Mouse (Mus musculus) adrenal gland, adult 8-10 months (tissue): Measurements from ENCODE around the gene Ranbp17. TPM values are rescaled to one million over a fixed set of nuclear protein-coding genes. Genes with fewer than 3 reads are reported as not detected.
"Not testable (repeated sequence)": the region's sequence is repeated elsewhere in the genome, so short reads cannot be mapped to it uniquely, and the experiment has no call there.

Experiments used
- DNase-seq: peaks from one replicate; pipeline ENCODE4 v3.0.0; 2022
- total RNA-seq, 4 experiments: library from RNA; stranded (reverse); gene quantifications; 2 replicates each; pipeline ENCODE4 v1.2.4; 2022

The Ranbp17 gene
- 1 to 10 TPM; 2.7 to 9.9 (median 6.0) TPM for total RNA-seq

DNA sequence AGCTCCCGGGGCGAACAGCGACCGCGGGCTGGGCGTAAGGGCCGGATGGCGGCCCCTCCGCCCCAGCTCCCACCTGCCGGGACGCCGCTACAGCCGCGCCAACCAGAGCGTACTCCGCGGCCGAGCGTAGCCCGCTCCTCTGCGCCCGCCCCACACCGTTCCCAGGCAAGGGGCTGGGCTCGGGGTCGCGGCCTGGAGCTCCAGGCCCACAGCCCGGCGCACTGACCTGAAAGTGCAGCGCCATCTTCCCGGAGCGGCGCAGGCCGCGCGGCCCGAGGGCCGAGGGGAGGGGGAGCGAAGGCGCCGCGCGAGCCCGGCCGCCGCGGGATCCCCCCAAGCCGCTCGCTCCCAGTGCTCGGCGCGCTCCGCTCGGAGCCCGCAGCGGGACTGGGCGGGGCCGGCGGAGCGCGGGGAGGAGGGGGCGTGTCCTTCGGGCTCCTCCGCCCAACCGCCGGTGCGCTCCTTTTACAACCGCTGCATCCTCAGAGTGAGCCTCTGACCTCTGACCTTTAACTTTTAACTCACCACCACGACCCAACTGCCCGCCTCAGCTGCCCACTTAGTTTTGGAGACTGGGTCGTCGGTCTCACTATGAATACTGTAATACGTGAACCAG is at the start of gene Ranbp17:
Ranbp17 (minus strand) TSS at position 371 of the 616 bp plus-strand sequence.
- DNase-seq, result no peak

DNA sequence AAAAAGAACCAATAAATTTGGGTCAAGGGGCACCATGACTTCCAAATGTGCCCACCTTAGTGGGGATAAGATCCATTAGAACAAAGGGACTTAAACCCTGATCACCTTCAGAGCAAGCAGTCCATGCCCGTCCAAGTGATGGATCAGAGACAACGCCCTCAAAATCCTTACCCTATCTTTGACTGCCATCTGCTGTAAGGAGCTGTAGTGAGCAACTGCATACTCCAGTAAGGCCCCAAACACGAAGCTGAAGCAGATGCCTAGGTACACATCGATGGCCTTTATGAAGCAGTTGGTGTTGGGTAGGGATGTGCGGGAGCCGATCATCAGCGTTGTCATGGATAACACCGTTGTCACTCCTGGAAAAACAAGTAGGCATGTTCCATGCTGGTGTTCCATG is 40.6 kb upstream of the Ranbp17 start:
- DNase-seq, result no peak

DNA sequence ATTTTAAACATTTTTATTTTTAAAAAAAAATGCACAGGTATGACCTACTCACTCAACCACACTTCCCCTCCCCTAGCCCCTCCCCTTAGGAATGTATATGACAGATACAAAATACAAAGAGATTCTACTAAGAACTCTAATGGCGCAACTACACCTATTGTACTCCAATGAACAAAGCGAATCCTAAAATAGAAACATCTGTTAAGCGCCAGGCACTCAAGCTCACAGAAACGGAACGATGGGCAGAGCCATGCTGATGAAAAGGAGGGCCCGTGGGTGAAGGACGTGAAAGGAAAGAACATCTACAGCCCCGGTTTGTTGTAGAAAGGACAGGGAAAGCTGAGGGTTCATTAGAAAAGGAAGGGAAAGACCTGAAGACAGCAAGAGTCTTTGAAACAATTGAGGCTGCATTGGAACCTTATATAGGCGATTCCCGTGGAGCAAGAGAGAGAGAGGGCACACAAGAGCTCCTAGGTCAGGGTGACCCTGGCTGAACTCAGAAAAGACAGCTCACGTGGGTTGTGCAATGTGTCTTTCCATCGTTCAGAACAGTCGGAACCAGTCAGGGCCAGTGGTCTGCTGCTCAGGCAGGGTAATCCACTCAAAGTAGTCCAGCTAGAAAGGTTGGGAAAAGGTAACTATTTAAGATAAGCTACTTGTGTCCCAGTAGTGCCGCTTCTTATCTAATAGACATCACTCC is 37.5 kb upstream of the Ranbp17 start:
- DNase-seq, result no peak

DNA sequence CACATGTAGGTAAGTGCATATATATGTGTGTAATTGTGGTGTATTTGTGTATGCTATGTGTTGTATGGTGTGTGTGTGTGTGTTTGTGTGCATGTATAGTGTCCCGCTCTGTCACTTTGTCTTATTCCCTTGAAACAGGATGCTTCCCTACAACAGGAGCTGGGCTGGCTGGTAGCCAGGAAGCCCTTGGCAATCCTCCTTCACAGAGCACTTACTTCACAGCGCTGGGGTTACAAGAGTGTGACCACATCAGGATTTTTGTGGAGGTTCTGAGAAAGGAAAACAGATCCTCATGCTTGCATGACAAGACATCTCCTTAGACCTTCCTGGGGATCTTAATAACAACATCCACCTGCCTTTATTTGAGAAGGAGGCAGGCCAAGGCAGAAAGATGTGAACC is 33.8 kb upstream of the Ranbp17 start:
- DNase-seq, result no peak

DNA sequence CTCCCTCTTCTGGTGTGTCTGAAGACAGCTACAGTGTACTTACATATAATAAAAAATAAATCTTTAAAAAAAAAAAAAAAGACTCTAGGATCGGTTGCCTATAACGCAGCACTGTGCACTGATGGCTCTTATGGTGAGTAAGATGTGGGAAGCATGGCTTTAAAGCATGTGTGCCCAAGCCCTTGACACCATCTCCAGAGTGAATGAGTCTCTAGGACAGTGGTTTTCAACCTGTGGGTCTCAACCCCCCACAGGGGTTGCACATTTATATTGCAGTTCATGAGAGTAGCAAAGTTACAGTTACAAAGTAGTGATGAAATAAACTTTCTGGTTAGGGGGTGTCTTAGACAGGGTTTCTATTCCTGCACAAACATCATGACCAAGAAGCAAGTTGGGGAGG is 31.4 kb upstream of the Ranbp17 start:
- no peak for DNase-seq

DNA sequence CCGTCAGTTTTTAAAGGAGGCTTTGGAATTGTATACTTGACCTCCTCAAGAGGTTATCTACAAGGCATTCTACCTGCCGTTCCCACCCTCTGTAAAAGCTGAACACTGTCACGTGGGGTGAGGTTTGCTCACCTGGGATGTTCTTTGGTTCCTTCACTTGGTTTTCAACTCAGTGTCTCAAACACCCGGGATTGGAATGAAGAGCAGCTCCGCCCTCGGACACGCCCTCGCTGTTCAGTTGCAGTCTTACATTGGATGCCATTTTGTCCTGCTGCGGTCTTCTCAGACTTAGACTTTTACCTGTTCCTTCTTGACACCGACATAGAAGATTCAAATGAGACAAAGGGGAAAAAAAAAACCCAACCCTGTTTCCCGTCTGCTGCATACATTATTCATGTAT is 30.6 kb upstream of the Ranbp17 start:
- no peak for DNase-seq

DNA sequence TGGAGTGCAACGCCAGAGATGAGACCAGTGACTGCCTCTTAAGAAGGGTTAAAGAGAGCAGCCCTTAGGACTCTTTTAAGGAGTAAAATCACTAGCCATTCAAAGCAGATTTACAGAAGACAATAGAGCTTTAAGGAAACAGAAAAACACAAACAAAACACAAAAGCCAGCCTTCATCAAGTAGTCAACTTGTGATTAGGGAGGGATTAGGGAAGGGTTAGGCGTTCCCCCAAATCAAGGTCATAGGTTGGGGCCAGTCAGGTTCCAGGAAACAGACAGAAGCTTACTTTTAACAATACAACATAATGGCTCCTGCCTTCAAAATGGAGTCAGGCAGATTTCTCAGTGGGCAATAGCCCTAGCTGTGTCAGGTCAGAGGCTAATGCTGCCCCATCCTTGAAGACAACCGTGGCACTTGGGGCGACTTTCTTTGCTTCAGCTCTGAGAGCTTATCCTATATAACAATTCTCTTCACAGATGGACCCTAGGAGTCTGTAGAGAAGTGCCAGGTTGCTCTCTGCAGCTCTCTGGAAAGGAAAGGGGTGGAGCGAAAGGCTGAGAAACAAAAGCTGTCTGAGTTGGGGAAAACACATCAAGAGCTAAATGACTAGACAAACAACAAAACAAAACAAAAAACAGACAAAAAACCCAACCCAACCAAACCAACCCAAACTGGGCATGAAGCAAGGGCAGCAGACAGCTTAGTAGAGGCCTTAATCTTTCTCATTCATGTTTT is 24.0 kb upstream of the Ranbp17 start:
- no peak for DNase-seq

DNA sequence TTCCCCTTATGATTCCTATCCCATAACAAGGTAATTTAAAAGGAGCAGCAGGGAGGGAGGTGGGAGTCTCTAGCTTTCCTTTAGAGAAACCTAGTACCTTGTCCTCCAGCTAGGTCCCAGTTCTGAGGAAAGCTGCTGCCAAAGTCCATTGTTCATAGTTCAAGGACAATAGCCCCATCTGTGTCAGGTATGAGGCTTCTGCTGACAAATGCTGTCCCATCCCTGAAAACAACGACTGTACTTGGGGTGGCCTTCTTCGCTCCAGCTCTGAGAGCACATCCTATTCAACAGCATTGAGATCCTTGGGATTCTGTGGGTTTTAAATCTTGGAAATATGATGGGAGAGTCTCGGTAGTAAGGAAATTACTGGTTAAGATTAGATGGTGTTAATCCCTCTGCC is 23.1 kb upstream of the Ranbp17 start:
- DNase-seq, result no peak

DNA sequence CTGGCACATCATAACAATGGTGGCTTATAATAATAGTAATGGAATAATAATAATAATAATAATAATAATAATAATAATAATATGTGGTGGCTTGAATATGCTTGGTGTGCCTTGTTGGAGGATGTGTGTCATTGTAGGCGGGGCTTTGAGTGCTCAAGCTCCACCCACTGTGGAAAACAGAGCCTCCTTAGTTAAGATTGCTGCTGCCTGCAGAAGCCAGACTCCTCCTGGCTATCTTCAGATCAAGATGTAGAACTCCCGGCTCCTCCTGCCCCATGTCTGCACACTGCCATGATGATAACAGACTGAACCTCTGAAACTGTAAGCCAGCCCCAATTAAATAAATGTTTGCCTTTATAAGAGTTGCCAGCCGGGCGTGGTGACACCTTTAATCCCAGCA is 21.0 kb upstream of the Ranbp17 start:
- no peak for DNase-seq

DNA sequence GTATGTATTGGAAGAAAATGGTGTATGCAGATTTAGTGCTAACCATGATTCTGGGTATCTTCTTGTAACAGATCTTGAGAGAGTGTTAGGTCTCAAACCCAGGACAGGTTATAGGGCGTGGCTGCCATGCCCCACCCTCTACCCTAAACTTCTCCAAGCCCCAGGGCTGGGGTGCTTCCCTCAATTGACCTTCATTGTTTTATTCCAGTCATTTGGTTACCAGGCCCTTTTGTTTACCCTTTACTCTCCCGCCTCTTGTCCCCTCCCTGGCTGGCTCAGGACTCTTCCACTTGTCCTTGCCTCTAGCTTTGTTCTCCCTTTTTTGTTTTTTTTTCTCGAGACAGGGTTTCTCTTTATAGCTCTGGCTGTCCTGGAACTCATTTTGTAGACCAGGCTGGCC is 20.0 kb upstream of the Ranbp17 start:
- no peak for DNase-seq

DNA sequence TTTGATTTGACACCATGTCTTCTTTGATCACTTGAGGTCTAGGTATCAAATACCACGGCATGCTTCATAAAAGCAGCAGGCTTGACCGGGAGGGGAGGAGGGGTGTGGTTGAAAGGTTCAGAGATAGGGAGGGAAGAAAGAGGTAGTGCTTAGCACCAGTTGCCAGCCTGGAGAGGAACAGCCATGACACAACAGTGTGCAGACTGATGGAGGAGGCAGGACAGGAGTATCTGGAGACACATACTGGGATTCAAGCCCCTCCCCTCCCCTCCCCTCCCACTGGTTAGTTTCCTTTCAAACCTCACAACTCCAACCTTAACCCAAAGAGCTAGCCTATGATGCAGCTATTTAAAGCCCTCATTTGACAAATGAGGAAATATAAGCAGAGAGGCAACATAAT is 16.0 kb upstream of the Ranbp17 start:
- DNase-seq, result no peak

DNA sequence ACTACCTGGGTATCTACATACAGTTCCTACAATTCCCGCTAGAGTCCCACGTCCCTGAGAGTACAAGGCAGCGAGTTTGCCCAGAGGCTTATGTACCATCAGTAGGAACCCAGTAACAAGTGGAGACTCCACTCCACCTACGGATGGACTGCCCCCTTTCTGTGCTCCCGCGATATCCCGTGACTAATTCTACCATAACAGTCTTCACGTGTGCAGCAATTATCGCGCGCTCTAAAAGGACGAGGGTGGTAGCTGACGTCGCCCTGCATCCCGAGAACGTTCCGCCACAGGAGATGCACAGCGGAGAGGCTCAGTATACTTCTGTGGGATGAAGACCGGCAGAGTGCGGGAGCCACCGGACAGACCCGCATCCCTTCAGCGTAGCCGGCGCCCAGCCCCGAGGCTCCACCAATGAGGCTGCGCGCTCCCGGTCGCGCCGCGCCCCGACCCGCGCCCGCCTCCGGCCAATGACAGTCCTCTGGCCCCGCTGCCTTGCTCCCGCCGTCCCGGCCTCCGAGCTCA is 631 bp downstream of the Ranbp17 start:
- peak; percentile 31 for DNase-seq

DNA sequence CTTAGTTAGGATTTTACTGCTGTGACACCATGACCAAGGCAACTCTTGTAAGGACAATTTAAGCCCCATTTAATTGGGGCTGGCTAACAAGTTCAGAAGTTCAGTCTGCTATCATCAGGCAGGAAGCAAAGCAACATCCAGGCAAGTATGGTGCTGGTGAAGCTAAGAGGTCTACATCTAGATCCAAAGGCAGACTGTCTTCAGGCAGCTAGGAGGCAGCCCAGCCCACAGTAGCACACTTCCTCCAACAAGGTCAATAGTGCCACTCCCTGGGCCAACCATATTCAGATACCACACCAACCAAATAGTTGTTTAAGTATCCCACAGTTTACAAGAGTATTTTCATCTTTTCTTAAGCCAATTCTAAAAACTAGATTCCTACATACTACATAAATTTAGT is 4.1 kb downstream of the Ranbp17 start:
- DNase-seq, result no peak

DNA sequence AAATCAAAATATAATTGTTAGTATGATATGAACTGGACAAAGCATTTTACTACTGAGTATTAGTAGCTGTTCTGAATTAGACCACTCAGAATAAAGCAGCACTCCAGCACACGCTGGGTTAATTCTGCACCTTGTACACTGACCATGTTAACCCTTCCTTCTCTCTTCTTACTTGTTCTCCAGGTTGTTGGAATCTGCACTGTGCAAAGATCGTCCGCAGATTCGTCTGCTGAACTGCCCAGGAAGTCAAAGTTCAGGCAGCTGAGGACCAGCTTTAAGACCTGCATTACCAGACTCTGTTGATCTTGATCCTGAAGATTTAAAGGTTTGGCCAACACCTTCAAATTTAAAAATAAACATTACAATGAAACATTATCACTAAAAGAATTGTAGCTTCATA is 27.8 kb downstream of the Ranbp17 start:
- DNase-seq, result no peak

DNA sequence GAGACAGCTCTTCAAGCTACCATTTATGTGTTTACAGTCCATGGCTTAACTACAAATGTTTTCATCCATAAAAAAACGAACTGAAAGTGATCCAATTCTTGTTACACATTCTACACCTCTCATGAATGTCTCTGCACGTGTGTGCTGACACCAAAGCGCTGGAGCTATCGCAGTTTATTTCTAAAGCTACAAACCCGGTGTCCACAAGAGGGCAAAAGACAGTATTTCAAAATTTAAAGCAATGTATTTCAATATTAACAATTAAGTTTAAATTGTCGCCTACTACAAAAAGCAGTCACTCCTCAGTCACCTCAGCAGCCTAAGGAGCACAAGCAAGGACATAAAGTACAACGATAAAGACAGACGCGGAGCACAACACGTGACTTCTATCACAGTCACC is 33.1 kb downstream of the Ranbp17 start:
- no peak for DNase-seq

DNA sequence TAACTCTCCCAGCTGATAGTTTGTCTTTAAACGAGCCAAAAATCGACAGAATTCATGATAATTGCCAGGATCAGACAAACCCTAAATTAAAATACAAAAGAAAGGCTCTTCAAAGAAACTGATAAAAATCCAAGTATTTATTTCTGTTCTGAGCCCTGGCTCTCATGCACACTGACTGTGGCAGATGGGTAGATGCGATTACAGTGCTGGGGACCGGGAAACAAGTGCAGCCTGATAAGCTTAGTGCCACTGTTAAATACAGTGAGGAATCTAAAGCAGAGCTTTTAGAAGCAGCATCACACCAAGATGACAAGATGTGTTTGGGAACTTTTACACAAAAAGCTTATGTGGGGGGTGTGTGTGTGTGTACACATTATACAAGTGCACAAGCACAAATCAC is 34.3 kb downstream of the Ranbp17 start:
- no peak for DNase-seq

DNA sequence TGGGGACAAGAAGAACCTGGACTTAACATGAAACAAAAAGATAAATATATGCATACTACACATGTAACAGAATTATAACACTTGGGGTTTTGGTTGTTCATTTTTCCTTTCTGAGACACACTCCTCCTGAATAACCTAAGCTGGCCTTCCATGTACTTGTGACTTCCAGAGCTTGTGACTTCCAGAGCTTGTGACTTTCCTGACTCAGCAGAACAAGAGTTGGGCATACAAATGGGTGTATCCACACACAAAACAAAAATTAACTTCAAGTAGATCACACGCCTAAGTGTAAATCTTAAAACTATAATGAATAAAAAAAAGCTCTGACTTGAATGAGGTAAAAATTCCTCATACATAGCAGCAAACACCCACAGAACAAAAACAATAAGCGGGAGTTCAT is 36.9 kb downstream of the Ranbp17 start:
- no peak for DNase-seq

DNA sequence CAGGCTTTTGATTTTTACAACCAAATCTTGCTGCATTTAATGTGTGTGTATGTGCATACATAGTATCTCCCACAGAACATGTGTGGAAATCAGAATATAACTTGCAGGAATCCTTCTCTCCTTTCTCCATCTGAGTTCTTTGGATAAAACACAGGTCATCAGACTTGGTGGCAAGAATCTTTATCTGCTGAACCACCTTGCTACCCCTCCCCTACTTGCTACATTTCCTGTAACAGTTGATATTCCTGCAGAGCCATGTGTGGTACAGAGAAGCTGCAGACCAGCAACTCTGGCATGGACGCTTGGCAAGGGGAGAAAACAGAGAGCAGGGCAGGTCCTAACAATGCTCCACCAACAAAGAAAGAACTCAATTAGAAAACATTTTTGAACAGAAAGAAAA is 52.4 kb downstream of the Ranbp17 start:
- DNase-seq, result no peak

DNA sequence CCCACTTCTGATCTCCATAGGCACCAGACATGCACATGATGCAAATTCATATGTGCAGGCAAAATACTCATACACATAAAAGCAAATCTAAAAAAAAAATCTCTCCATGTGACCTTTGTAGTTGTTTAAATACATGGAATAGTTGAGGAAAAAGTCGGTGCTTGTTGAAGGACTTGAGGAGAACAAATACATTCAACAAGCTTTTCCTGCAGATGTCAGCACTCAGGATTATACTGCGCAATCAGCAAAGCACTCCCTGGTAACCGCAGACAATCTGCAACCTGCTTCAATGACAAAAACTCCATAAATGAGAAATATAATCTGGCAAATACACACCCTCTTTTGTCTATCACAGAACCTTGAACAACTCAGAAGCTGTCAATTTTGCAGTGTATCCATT is 59.5 kb downstream of the Ranbp17 start:
- DNase-seq, result no peak

DNA sequence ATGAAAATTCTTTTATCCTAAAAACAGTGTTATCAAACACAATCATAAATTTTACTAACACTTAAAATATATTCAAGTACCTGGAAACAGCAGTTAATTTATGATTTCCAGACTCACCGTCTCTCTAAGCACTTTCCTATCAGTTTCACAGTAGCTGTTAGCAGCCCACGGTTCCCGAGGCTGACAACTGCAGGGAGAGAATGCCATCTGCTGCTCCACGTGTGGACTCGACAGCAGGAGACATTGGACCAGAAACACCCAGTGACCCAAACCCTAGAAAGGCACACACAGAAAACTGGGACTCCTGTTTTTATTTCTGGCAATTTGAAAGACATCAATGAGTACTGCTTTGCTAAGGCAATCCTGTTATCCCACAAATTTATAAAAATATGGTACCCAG is 79.7 kb downstream of the Ranbp17 start:
- DNase-seq, result no peak

DNA sequence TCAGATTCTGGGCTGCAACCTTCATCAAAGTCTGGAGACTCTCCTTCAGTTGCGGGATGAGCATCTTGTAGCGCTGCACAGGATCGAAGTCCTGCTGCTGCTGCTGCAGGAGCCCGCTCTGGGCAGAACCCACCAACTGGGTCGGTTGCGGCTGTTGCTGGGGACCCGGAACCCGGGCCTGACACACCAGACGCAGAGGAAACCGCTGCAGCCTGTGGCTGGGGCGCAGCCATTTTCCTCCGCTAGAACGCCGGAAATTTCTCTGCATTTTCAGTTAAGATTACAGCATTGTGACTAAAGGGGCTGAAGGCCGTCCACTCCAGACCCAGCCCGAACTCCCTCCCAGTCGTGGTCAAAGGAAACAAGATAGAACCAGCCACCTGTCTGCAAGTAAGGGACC is 85.3 kb downstream of the Ranbp17 start:
- not testable (repeated sequence) for DNase-seq

DNA sequence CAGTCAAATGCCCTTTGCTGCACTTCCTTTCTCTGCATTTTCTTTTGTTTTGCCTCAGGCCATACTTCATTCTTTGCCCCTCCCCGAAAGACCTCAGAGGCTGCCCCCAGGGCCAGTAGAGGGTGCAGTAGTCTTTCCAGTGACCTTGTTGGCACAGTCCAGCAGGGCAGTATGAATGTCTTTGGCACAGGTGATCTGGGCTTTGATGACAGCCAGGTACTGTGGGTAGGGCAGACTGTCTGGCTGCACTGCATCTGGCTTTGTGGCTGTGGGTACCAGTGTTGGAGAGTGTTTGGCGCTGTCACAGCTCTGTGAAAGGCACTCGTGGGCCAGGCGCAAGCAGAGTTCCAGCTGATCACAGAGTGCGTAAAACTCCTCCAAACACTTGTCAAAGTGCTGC is 85.8 kb downstream of the Ranbp17 start:
- DNase-seq, result not testable (repeated sequence)

DNA sequence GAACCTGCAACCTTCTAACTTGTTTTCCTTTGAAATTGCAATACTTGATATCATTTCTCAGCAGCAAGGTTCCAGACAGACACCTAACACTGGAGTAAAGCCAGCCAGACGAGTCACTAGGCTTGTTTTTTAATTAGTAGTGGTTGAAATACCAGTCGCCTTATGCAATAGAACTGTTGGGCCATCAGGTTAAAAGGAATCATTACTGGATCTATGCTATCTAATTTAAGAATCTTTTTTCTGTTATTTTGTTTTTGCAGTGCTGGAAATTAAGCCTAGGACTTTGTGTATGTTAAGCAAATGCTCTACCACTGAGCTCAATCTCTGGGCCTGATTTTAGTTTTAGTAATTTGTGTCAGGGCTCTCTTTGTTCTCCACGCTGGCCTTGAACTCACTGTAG is 91.3 kb downstream of the Ranbp17 start:
- no peak for DNase-seq

DNA sequence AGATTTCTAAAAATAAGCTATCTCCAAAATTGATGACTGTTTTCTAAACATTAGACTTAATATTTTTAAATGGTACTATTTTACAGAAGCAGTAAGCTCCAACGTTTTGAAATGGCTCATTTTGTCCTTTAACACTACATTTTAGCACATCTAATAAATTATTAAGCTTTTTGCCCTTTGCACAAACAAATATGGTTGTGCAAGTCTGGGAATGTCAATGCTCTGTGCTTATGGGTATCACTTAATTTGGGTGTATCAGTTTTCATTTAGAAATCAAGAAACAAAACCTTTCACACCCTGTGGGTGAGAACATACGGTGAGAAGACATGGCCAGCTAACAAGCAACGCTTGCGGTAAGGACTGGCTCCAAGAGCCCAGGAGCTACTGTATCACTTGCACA is 108.9 kb downstream of the Ranbp17 start:
- no peak for DNase-seq
